ENCODE assay signal across 21 mouse cellular contexts in genomic region chr9:69577661-69578405, GRCm38 (mm10).
DNase-seq lines count a peak whose midpoint lies in the region; TF ChIP-seq lines count a peak whose summit lies in the region.
"Had no signal": no experiment of that assay in that cellular context is flagged by ENCODE, and none has a peak within 500 bp of the region (broad histone marks: within the 10 kb centered on the region; RNA-seq: fewer than 3 reads in every experiment).

No protein-coding gene starts in this region.

- no peaks in the 10 kb centered on the region for H3K4me1 ChIP-seq in heart, embryonic 10.5 days
- no peaks in the 10 kb centered on the region for H3K4me1 ChIP-seq in ES-E14 (ENCODE audit: control insufficient read depth in 2 of 2, insufficient read depth in 2 of 2, low read length in 2 of 2, poor library complexity in 1 of 2)
- H3K4me1 ChIP-seq: embryonic facial prominence, embryonic 13.5 days; embryonic facial prominence, embryonic 15.5 days; forebrain, embryonic 10.5 days; forebrain, embryonic 12.5 days had no signal

- in situ Hi-C loops in ES-E14 (cut with MboI; ENCODE audit: low sequenced_read_pairs in 2 of 2, unreplicated experiment in 2 of 2): no loop called here

- H3K9ac ChIP-seq in ES-E14 (ENCODE audit: insufficient read depth, low read depth, low read length, poor library complexity, severe bottlenecking): no peak overlapping the region
- H3K9ac ChIP-seq: embryonic facial prominence, embryonic 13.5 days; embryonic facial prominence, embryonic 15.5 days; forebrain, embryonic 12.5 days had no signal

- intact Hi-C loops in heart, postnatal 36 days (cut with DNase I): no loop called here

- no peak overlapping the region for H3K27ac ChIP-seq in heart, embryonic 10.5 days
- H3K27ac ChIP-seq in ES-E14 (ENCODE audit: insufficient read depth, low read depth, low read length, poor library complexity, severe bottlenecking): no peak overlapping the region
- H3K27ac ChIP-seq: embryonic facial prominence, embryonic 13.5 days; embryonic facial prominence, embryonic 15.5 days; forebrain, embryonic 10.5 days; forebrain, embryonic 12.5 days had no signal

- H3K36me3 ChIP-seq in heart, embryonic 10.5 days: no peaks in the 10 kb centered on the region
- no peaks in the 10 kb centered on the region for H3K36me3 ChIP-seq in ES-E14 (ENCODE audit: control insufficient read depth, insufficient read depth, low read length, poor library complexity, severe bottlenecking)
- H3K36me3 ChIP-seq: embryonic facial prominence, embryonic 13.5 days; embryonic facial prominence, embryonic 15.5 days; forebrain, embryonic 10.5 days; forebrain, embryonic 12.5 days had no signal

- DNase-seq in heart, embryonic 10.5 days (ENCODE audit: low spot score): peak; percentile 61
- DNase-seq in heart, postnatal 36 days: no peak
- DNase-seq in ES-E14 (ENCODE audit: low read depth, low spot score) (peak; percentile 12), ZHBTc4 (ENCODE audit: low read depth, low spot score) (peak; percentile 66)
- no peak for DNase-seq in kidney, postnatal 14 days
- DNase-seq in frontal cortex, postnatal 10 days (ENCODE audit: low spot score in 2 of 2): no peak
- DNase-seq: adrenal gland, adult 2 months; adrenal gland, postnatal 10 days; adrenal gland, postnatal 25 days; cerebellum, adult 11 months; cerebellum, adult 18-20 months; cerebellum, adult 8-10 months; cerebellum, adult 9-11 months; cerebellum, postnatal 14 days; cerebellum, postnatal 36 days; embryo, embryonic 11 days had no signal

- no peak overlapping the region for H3K4me3 ChIP-seq in heart, embryonic 10.5 days
- no peak overlapping the region for H3K4me3 ChIP-seq in ES-E14 (ENCODE audit: insufficient read depth in 1 of 2, low read depth in 1 of 2, low read length in 2 of 2, poor library complexity in 1 of 2, severe bottlenecking in 1 of 2)
- H3K4me3 ChIP-seq: embryonic facial prominence, embryonic 13.5 days; embryonic facial prominence, embryonic 15.5 days; erythroblast, embryonic 14.5 days; forebrain, embryonic 10.5 days; forebrain, embryonic 12.5 days had no signal

- H3K27me3 ChIP-seq in heart, embryonic 10.5 days (ENCODE audit: insufficient read depth, poor library complexity, severe bottlenecking): no peaks in the 10 kb centered on the region
- H3K27me3 ChIP-seq: embryonic facial prominence, embryonic 13.5 days; embryonic facial prominence, embryonic 15.5 days had no signal

- 86% methylated on average over 10 of the region's 10 CpGs for WGBS in heart, embryonic 10.5 days

- H3K9me3 ChIP-seq in heart, embryonic 10.5 days: no peaks in the 10 kb centered on the region
- H3K9me3 ChIP-seq in ES-E14 (ENCODE audit: control insufficient read depth, insufficient read depth, low read depth, low read length): no peaks in the 10 kb centered on the region
- H3K9me3 ChIP-seq: embryonic facial prominence, embryonic 13.5 days; embryonic facial prominence, embryonic 15.5 days; forebrain, embryonic 10.5 days; forebrain, embryonic 12.5 days had no signal

TF ChIP-seq in ES-E14, 5 proteins besides CTCF, POLR2A, EP300 and RAD21:
- TF ChIP-seq MAFK (IDR thresholded peaks at IDR 0.05; ENCODE audit: insufficient read depth, low read depth, low read length) (no peak), CHD2 (IDR thresholded peaks at IDR 0.05; ENCODE audit: low read depth, low read length) (no peak), HCFC1 (IDR thresholded peaks at IDR 0.05; ENCODE audit: borderline replicate concordance, insufficient read depth, low read length) (no peak), ZC3H11A (IDR thresholded peaks at IDR 0.05; ENCODE audit: borderline replicate concordance, low read depth, low read length) (no peak), ZNF384 (IDR thresholded peaks at IDR 0.05; ENCODE audit: low read depth, low read length) (no peak)

Comparison
In these comparisons a context has a peak if more than half of its experiments do, and no peak if none do; other contexts are left out.
1. DNase-seq: peak in heart, embryonic 10.5 days (single experiment), ES-E14 (single experiment) and ZHBTc4 (single experiment); none in heart, postnatal 36 days (0 of 2), kidney, postnatal 14 days (single experiment) and frontal cortex, postnatal 10 days (0 of 2).